Mouse (Mus musculus) monocyte, adult 2 months (primary cell): ENCODE data around the gene Myoz1.
"Not testable (repeated sequence)": the region's sequence is repeated elsewhere in the genome, so short reads cannot be mapped to it uniquely, and the experiment has no call there.

Experiments used
- DNase-seq, 2 experiments: peaks; one replicate each; pipeline ENCODE4 v3.0.0; 2022; ENCODE audit warnings: low spot score in 2 of 2, low read depth in 1 of 2

Gene Myoz1

DNA sequence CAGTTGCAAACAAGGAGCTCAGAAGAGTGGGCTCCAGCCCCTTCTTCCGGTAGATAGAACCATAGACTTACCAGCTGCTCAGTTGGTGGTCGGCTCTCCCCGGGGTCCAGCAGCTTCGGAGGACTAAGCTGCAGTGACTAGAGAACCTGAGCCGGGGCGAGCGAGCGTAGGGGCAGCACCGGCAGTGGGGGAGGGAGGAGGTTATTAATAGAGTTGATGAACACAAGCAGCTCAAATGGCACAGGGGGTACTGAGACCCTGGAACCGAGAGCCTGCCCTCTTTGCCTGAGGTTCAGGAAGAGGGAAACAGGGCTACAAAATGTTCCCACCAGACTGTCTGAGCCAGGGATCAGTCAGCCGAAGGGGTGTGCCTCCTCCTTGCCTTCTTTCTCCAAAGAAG is at the start of gene Myoz1:
Myoz1 (minus strand) TSS at position 180 of the 400 bp plus-strand sequence.
- DNase-seq: no peak

DNA sequence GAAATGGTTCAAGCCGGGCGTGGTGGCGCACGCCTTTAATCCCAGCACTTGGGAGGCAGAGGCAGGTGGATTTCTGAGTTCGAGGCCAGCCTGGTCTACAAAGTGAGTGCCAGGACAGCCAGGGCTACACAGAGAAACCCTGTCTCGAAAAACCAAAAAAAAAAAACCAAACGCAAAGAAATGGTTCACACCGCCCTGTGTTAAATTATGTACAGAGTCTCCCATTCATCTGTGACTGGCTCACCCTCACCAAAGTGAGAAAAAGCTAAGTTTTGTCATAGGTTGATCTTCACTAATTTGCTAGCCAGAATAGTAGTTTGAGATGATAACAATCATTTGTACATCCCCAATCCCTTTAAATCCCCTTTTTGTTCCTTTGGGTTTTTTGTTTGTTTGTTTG is 47.1 kb upstream of the Myoz1 start:
- not testable (repeated sequence) for DNase-seq

DNA sequence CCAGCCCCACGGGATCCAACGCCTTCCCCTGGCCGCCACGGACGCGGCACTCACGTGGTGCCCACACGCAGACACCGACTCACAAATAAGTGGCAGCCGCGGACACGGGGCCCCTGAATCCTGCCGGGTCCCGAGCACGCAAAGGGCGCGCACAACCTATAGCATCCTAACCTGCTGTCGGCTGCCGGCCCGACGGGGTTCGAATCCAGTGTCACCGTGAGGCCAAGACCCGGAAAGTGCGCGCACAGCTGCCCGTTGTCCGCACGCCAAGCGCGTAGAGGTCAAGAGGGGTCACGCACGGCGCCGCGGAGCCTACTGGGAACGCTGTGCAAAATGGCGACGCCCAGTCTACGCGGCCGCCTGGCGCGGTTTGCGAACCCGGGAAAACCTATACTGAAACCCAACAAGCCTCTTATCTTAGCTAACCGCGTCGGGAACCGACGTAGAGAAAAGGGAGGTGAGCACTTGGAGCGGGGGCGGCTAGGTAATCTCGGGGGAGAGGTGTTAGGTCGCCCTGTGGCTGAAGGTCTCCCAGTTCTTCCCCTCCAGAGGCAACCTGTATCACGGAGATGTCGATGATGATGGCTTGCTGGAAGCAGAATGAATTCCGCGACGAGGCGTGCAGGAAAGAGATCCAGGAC is 46.5 kb upstream of the Myoz1 start, which contains the start of gene Chchd1:
Chchd1 (plus strand) TSS at position 266 of the 641 bp plus-strand sequence.
- peak; percentile 51 to 80 for DNase-seq

DNA sequence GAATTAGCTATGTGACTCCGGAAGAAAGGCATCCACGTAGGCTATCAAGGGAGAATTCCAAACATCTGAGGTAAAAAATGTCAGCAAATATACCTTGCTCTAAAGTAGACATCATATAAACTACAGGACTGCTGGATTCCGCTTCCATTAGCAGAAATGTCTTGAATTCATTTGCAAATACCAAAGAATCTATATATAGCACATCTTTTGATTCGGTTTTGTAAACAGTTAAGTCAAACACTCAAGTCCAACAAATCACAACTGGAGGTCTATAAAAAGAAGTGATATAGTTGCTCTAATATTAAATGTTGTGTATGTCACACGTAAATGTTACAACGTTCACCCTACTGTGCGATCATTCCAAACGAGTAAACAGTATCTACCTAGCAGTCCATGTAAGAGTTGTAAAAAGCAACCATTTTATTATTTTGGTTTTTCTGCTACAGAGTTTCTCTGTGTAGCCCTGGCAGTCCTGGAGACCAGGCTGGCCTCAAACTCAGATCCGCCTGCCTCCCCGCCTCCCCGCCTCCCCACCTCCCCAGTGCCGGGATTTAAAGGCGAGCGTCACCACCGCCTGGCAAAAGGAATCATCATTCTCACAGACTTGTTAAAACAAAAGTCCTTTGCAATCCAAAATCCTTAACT is 45.9 kb upstream of the Myoz1 start:
- no peak for DNase-seq

DNA sequence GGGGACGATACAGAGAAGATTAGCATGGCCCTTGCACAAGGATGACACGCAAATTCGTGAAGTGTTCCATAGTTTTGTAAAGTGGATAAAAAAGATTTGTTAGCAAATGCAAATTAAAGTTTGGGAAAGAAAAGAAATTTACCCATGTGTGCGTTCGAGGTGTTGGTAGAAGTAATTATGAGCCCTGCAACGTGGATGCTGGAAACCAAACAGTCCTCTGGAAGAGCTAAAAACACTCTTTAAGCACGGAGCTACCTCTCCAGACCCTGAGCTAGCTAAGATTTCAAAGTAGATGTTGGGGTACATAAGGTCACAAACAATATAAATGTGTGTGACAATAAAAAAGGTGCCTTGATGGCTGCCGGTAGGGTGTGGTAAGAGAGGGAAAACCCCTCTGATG is 45.2 kb upstream of the Myoz1 start:
- DNase-seq: no peak

DNA sequence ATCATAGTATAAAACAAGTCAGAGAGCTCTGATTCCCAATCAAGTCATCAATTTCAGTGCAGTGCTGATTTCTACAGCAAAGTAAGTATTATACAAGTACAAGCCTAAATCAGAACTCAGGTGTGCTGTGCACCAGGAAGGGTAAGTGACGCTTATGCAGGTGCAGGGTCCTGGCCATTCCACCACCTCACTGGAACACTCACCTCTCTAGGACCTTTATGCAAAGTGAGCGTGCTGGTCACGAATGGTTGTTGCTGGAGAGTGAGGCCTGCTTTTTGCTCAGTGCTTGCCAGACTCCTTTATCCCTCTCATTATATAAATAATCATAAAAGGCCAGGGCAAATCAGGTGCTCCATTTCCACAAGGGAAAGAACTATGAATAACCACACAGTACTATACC is 44.0 kb upstream of the Myoz1 start:
- no peak for DNase-seq

DNA sequence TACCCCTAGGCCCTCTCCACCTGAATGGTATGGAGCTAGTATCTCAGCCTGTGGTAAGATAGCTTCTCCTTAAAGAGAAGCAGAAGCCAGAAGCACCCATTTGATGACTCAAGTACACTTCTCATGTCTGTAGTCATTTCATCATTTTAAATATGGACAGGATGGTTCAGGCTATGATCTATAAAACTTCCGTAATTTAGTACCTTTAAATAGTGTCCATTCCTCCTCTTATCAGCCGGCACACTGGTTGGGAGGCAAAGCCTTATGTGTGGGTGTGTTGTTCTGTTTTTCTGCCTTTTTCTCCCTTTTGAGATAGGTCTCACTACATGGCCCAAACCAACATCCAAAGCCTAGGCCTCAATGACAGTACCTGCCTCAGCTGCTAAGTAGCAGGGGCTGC is 42.2 kb upstream of the Myoz1 start:
- DNase-seq: no peak

DNA sequence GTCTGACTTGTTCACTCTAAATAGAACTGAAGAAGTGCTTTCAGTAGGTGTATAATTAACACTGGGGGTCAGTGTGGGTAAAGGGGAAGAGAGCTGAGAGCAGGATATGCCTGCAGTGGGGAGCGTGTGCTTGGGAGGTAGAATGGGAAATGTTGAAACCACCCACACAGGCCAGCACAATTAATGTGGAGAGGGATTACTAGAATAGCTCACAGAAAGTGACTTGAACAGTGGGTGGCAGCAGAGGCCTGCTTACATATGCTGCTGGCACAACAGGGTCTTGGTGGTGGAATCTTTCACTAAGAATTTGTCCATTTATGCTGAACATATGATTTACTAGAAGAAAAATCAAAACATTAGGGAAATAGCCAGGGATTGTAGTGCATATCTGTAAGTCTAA is 40.6 kb upstream of the Myoz1 start:
- no peak for DNase-seq

DNA sequence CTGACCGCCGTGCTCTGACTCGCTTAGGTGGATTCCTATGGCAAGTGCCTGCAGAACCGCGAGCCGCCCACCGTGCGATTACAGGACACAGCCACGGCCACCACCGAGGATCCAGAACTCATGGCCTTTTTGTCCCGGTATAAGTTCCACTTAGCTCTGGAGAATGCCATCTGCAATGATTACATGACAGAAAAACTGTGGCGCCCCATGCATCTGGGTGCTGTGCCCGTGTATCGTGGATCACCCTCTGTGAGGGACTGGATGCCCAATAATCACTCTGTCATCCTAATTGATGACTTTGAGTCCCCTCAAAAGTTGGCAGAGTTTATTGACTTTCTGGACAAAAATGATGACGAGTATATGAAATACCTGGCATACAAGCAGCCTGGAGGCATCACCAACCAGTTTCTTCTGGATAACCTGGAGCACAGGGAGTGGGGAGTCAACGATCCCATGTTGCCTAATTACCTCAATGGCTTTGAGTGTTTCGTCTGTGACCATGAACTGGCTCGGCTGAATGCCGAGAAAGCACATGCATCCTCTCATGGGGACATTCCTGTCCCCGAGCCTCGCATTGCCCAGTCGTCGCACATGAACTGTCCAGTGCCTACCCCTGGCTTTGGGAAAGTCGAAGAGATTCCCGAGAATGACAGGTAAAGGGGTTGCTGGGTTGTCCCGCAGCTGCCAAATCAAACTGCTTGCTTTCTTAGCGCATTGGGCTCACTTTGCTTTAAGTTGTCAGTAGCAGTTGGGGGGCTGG is 39.6 kb upstream of the Myoz1 start:
- no peak for DNase-seq

DNA sequence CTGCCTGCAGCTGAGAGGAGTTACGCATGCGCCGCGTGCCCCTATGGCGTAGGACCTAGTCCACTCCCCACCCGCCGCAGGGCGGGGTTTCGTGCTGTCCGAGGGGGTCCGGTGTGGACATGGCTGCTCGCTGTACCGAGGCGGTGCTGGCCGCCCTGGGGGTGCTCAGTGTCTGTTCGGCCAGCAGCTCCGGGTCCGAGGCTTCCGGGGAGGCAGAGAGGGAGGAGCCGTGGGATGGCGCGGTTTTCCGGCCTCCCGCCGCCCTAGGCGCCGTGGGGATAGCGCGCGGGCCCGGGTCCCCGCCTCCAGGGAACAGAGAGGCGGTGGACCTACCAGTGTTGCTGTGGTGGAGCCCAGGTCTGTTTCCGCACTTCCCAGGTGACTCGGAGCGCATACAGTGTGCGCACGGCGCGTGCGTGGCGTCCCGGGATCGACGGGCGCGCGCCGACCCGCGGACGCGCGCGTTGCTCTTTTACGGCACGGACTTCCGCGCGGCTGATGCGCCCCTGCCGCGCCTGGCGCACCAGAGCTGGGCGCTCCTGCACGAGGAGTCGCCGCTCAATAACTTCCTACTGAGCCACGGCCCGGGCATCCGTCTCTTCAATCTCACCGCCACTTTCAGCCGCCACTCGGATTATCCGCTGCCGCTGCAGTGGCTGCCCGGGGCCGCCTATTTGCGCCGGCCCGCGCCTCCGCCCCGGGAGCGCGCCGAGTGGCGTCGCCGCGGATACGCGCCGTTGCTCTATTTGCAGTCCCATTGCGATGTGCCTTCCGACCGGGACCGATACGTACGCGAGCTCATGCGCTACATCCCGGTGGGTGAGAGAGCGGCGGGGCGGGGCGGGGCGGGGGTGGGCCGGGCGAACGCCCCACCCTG is 38.8 kb upstream of the Myoz1 start, which contains the start of gene Fut11:
Fut11 (plus strand) TSS at position 85 of the 877 bp plus-strand sequence.
- DNase-seq: peak; percentile 17 to 57

DNA sequence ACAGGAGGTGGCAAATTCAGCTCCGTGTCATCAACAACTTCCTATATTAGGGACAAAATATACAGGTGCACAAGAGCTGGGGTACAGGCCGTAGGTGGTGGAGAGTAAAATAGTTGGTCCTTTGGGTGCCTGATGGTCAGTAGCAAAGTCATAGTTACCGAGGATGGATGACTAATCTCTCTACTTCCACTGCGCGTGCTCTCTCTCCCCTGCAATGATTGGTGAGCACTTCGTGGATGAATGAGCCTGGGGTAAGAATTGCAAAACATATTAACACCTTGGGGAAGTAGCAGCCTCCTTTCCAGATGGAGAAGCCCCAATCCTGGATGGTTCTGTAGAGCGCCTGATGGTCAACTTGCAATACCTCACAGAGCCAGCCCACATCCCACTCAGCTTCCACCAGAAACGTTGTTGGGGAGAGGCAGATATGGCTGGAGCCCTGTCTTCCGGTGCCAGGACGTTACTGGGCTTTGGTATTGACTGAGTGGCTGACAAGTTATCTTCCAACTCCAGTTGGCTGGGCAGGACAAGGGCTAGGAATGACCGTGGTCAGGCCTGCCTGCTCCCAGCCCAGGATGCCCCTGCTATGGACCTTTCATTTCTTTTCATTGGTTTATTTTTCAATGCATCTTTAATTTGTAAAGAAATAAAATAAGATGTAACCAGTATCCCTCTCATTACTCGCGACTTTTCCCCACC is 38.0 kb upstream of the Myoz1 start:
- DNase-seq: no peak

DNA sequence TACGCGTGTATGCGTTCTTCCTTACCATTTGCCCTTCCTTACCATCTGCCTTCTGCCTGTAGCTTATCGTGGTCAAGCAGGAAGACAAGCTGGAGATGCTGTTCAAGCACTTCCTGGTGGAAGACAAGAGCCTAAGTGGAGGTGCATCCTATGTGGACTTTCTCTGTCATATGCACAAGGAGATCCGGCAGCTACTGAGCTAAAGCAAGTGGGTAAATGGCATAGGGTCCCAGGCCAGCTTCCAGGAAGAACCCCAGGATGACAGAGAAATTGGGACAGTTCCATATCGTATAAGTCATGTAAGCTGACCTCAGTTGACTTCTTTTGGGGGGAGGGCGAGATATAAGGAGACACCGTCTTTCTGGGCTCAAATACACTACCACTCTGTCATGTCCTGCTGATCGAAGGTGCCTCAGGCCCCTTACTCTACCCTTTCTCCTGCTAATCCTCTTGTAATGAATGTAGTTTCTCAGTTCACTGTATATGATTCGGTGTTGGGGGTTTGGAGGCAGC is 37.3 kb upstream of the Myoz1 start:
- DNase-seq: no peak

DNA sequence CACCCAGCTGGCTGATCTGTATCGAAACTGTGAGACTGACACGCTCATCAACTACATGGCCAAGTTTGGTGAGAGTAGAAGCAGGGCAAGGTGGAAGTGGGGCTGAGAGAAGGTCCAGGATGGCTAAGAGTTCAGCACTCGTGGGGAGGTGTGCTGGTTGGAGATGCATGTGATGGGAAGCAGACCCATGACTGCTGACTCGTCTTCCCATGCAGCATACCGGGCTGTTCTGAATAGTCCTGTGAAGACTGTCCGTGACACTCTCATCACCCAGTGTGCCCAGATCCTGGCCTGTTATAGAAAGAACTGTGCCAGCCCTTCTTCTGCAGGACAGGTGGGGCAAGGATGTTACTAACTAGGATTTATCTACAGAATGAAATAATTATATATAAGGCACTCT is 35.4 kb upstream of the Myoz1 start:
- DNase-seq: no peak

DNA sequence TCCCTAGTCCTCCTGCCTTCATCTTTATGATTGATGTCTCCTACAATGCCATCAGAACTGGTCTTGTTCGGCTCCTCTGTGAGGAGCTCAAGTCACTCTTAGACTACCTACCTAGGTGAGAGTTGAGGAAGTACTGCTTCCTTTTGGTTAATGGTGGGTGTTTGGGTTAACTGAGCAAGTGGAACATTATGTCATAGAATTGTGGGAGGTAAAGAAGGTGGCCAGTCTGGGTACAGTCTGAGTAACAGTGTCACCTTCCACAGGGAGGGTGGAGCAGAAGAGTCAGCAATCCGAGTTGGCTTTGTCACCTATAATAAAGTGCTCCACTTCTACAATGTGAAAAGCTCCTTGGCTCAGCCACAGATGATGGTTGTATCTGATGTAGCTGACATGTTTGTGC is 32.7 kb upstream of the Myoz1 start:
- DNase-seq: no peak

DNA sequence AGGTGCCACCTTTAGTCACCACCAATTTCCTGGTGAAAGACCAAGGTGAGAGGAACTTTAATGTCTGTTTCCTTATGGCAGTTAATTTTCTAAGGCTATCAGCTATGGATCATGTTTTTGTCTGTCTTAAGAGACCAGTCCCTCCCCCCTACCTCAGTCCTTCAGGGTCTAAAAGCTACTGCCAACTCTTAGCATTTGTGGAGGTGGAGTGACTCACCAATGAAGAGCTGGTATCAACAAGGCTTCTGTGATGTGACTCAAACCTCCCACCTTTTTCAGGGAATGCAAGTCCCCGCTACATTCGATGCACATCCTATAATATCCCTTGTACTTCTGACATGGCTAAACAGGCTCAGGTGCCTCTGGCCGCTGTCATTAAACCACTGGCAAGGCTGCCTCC is 30.2 kb upstream of the Myoz1 start:
- no peak for DNase-seq

DNA sequence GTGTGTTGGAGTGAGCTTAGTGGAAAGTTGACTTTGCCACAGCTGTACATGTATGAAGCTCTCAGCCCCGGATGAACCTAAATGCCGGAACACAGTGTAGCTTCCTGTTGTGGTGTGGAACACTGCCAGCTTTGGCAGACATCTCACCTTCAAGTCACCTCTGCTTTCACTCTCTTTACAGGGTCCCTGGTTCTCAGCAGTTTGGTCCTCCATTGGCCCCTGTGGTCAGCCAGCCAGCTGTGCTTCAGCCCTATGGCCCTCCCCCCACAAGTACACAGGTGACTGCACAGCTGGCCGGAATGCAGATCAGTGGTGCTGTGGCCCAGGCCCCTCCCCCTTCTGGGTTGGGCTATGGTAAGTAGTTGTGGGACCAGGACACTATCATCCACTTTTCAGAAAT is 26.2 kb upstream of the Myoz1 start:
- no peak for DNase-seq

DNA sequence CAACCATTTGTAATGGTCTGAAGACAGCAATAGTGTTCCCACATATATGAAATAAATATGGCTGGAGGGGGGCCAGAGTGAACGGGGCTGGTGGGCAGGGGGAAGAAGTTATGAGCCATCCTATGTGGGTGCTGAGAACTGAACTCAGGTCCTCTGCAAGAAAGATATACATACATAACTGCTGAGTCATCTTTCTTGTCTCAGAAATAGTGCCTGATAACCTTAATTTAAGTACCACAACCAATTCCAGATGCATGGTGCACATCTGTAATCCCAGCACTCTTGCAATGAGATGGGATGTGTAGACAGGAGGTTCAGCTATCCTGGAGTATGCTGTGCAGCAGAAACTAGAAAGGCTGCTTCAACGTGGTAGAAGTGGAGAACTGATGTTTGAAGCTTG is 25.4 kb upstream of the Myoz1 start:
- no peak for DNase-seq

DNA sequence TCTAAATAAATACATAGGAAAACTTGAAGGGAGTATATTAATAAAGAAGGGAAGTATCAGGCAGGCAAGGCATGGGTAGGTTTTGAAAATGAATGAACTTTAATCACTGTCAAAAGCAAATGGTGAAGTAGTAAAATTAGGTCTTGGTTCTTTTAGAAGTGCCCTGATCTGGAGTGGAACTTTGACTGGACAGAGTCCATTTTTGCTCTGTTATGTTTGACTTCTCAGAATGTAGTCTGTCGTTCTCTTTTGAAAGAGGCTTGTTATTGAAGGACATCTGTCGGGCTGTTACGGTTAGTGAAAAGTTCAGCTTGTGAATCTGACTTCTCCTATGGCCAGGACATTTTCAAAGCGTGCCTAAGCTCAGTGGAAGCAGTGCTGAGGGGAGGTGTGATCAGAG is 21.6 kb upstream of the Myoz1 start:
- DNase-seq: no peak

DNA sequence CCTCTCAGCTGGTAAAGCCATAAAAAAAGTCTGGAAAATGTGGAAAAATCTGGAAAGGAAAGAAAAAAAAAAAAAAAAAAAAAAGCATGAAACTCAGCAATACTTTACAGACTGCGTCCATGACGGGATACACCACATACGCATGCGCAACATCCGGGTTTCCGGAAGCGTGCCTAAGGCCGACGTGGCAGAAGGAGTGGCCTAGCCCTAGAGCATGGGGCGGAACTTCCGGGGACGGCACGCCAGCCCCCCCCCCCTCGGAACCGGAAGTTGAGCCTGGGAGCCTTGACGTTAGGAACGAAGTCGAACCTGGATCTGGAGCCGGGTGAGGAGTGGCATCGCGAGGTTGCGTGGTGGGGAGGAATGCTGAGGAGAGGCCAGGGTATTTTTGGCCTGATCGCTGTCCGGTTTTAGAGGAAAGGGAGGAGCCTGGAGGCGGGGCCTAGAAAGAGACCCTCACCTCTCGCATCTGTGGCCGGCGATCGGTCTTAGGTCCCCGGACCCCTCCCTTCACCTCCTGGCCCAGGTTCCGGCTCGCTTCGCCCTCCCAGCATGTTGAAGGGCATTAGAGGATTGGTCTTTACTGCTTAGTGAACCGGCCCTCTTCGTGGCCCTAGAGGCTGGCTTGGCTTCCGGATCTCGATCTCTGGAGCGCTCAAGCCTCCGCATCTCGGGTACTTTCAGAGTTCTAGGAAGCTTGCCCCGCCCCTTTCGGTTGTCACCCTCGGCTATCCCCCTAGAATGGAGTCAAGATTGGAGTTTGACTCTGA is 17.9 kb upstream of the Myoz1 start, which contains the start of gene Sec24c:
Sec24c (plus strand) TSS at position 245 of the 770 bp plus-strand sequence.
- DNase-seq: peak; percentile 93 to 94

DNA sequence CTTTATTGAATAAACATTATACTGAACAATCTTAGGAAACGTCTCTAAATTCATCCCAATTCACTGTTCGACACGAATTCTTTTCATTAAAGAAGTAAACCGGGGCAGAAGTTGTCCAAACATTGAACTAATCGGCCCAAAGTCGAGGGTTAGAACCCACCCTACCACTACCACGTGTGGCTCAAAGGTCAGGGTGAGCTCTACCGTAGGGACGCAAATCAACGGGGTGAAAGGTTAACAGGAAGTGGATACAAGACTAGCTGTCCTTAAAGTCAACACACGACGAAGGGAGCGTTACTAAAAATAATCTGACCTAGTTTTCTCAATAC is 17.4 kb upstream of the Myoz1 start:
- no peak for DNase-seq
